Mouse (Mus musculus) layer of hippocampus, postnatal 10 days (tissue): ENCODE results near the gene Scyl1. TPM values are rescaled to one million over a fixed set of nuclear protein-coding genes. Genes with fewer than 3 reads are reported as not detected.

Experiments used
- DNase-seq, 2 experiments: peaks; one replicate each; pipeline ENCODE4 v3.0.0; 2021; ENCODE audit warnings: low spot score in 2 of 2
- total RNA-seq, 2 experiments: library from RNA; stranded (reverse); gene quantifications; 2 replicates each; pipeline ENCODE4 v1.2.3; 2021

Gene Scyl1
- total RNA-seq, 2 experiments from 2014 or later = 67.3 to 72.8 TPM

DNA sequence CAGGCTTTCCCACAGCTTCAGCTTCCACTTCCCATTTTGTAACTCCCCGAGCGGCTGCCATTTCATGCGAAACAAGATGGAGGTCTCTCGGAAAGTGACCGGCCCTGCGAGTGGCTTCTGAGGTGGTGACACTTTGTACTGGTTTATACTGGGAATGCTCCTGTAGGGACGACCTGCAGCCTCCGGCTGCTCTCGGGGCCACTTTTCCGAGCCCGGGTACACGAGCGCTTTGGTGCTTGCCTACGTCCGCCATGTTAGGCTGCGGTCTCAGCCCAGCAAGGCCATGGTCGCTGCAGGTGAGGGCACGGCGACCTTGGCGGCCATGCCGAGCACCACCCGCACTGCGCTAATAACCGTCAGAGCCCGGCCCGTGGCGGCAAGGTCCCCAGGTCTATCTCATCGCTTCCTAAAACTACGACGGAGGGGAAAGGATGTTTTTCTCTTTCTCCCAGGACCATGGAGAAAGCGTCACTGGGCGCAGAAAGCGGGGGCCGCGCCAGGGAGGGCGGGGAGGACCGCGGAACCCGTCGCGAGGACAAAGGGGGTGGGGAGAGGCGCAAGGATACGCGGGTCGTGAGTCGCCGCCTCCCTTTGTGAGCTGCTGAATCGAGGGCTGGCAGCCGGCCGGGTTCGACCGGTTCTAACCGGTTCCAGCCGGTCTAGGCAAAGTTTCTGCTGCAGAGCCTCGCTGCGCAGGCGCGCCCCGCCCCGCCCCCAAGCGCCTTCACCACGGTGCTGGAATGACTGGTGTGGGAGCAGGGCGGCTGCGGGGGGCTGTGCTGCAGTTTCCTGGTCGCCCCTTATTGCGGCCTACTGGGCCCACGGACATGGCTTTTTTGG lies 32.0 kb upstream of the Scyl1 start:
- peak; percentile 100 for DNase-seq

- no peak for DNase-seq
Measured at GRCm38 (mm10) chr19:5802787-5803040, 31.5 kb upstream of the Scyl1 start.

GRCm38 (mm10) chr19:5802011-5802786 lies 31.0 kb upstream of the Scyl1 start:
- peak; percentile 99 for DNase-seq

DNA sequence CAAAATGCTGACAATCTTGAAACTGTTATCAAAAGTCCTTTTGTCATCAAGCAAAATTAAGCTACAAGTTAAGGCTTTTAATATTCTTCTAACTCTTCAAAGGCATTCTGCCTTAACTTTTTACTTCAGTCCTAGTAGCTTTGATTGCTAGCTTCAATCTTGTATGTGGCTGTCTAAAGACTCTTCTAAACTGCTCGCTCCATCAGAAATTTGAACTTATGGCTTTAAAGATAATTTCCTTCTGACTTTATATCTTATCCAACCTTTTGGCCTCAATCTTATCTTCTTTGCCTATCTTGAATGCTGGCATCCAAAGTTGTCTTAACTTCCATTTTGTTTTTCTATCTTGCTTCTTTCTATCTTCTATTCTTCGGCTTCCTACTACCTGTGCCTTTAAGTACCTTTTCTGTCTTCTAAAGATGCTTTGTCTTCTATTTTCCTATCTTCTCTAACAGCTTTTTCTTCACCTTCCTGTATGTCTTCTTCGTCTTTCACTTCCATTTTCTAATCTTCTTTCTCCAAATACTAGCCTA lies 30.3 kb upstream of the Scyl1 start:
- no peak for DNase-seq

- no peak for DNase-seq
Measured at GRCm38 (mm10) chr19:5800632-5801431, 29.6 kb upstream of the Scyl1 start.

- DNase-seq = no peak
Measured at GRCm38 (mm10) chr19:5800350-5800631, 29.1 kb upstream of the Scyl1 start.

- DNase-seq = no peak
Measured at GRCm38 (mm10) chr19:5799566-5800349, 28.5 kb upstream of the Scyl1 start.

DNA sequence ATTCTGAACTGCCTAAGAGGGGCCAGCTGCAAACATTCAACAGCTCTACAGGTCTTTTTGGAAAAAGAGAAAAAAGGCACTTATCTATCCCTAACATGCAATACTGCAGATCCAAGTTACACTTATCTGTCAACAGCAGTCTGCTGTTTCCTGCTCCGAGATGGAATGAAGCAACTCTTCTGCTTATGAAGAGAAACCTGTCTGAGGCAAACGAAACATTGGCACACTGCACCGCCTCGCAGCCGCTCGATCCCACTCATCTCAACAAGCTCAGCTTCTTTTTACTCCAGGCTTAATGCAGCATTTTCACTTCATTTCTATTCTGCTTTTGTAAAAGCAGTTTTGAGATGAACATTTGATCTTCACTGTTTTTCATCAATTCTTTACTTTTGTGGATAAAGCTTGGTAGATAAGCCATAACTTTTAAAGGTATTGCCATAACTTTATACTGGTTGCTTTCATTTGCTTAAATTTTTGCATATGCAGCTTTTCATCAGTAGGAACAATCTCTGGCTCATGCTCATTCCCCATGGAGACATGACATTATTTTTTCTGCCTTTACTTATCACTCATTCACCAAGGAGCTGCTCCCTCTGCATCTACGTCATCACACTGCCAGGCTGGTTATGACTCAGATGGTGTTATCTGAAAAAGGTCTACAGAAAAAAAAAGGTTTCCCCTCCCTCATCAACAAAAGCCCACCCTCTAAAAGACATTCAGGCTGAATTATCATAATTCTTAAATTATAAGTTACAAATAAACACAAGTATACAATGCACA lies 27.7 kb upstream of the Scyl1 start:
- no peak for DNase-seq

GRCm38 (mm10) chr19:5797381-5798111 lies 26.3 kb upstream of the Scyl1 start:
- DNase-seq = peak in 1 of 2 experiments; percentile 28

- peak in 1 of 2 experiments; percentile 13 for DNase-seq
Measured at GRCm38 (mm10) chr19:5796573-5797111, 25.4 kb upstream of the Scyl1 start.

DNA sequence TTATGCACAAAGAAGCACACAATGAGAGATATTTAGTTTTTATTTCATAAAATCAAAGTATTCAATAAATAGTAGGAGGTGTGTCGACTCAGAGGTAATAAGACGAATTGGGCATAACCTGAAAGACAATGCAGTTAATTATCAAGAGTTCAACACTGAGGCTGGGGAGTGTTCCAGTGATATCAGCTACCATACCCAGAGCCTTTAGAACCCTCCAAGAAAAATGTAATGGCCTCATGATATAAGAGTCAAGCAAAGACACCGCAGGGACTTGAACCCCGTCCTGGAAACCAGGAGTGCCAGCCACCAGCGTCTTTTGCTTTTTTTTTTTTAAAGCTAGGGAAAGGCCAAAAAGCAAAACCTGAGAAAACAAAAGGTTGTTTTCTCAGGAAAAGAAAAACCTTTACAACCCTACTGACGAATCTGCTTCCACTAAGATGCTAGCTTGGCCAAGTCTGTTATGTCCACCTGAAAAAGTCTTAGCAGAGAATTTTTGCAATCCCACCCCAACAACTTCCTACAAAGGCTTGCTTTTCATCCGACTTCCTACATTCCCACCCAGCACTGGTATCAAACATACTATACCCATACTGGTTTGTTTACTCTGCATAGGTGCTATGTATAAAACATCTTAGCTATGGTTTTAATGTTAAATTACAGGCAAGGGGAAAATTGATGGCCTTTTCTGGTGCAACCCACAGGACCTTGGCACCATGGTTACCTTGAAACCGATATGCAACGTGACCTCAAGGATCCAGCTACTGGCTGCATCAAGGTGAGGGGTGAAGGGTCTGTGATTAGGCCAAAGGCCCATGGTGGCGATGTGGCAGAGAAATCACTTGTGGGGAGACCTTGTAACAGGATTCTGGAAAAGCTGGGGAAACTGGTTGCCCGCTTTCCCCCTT lies 24.7 kb upstream of the Scyl1 start:
- DNase-seq = peak in 1 of 2 experiments; percentile 28

DNA sequence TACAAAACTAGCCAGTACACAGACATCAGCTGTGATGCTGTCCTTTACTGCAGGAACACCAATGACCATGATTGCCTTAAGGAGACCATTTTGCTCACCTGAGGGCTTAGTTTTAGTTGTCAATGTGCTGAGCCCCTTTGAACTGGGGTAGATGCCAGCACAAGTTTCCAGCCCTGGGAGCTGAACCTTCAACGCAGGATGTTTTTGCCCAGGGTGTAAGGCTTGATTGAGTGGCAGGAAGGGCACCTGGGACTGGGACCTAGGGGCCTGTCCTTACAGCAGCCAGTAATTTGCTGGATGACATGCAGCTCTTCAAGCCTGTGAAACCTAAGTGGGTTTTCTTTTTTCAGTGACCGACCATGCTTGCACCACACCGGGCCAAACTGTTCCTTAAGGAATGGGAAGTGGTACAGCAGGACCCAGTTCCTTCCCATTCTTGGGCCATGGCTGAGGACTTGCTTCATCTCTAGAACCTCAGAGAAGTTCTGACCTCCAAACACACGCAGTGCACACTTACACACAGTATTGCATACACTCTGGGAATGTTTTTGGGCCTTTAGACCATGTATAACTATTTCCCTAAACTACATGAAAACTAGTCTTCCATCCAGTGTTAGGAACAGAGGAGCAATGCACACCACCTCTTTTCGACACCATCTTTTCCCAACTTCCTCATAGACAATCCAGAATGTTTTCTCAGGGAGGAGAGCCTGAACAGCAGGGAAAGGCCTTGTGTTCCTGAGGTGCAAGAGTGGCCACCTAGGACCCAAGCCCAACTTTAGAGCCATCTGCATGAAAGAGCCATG lies 23.8 kb upstream of the Scyl1 start:
- peak; percentile 53 to 61 for DNase-seq

DNA sequence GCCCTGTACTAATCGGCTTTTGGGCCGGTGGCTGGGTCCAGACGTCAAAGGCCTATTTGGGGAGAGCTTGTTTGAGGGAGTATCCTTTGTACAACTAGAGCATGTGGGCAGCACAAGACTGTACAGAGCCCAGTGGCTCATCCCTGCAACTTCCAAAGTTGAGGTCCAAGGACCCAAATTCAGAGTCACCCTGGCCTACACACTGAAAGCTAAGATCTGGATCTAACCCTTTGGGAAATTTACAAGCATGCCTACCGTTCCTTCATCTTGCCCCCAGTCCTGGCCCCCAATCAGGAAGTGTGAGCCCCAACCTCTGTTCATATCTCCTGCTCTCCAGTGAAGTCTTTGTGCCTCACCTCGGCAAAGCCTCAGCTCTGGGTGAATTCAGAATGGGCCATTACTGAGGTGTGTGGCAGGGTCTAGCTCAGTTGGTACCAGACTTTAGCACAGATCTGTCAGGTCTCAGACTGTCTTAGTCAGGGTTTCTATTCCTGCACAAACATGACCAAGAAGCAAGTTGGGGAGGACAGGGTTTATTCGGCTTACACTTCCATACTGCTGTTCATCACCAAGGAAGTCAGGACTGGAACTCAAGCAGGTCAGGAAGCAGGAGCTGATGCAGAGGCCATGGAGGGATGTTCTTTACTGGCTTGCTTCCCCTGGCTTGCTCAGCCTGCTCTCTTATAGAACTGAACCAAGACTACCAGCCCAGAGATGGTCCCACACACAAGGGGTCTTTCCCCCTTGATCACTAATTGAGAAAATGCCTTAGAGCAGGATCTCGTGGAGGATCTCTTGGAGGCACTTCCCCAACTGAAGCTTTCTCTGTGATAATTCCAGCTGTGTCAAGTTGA lies 22.9 kb upstream of the Scyl1 start:
- DNase-seq = peak; percentile 41 to 44

- DNase-seq = peak in 1 of 2 experiments; percentile 64
Measured at GRCm38 (mm10) chr19:5793116-5793515, 21.9 kb upstream of the Scyl1 start.

GRCm38 (mm10) chr19:5791329-5791728 lies 20.1 kb upstream of the Scyl1 start:
- DNase-seq = peak in 1 of 2 experiments; percentile 18

DNA sequence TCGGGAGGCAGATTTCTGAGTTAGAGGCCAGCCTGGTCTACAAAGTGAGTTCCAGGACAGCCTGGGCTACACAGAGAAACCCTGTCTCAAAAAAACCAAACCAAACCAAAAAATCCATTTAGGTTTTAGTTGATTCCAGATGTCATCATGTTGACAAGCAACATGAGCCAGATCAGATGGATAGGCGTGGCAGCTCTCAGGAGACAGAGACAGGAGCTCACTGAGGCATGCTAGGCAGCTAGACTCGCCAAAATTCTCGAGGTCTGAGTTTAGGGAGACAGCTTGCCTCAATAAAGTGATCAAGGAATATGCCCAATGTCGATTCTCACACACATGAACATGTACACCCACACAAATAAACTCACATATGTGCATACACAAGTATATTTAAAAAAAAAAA lies 17.8 kb upstream of the Scyl1 start:
- no peak for DNase-seq
